Mouse (Mus musculus) kidney, adult 2 months (tissue): ENCODE measurements around the gene Fchsd2.

Experiments
- CTCF ChIP-seq: fragments of 200-500 bp; conservative IDR thresholded peaks from 2 replicates; pipeline ENCODE4 v1.5.1; 2011; ENCODE audit warnings: low read depth, mild to moderate bottlenecking, control low read depth, low read length, moderate library complexity, mixed read lengths; ENCODE audit not compliant: insufficient read depth, insufficient read length
- POLR2A ChIP-seq: fragments of 200-500 bp; IDR thresholded peaks from one replicate; pipeline ENCODE4 v1.6.1; 2011; ENCODE audit warnings: low read depth, low read length, control low read depth

DNA sequence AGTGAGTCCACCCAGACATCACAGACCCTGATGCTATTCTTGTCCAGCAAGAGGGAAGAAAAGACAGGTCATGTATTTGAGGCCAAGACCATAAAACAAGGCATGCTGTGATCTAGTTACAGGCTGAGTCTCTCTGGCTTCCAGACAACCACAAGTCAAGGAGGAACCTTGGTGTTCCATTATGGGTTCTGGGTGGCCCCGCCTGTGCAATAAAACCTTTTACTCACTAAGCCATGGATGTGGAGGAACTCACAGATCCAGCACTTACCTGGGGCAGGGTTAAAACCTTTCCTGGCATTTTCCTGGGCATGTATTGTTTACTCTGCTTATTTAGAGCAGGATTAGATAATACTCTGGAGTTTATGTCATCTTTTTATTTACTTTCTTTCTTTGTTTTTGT lies 191.8 kb downstream of the Fchsd2 start:
- TF ChIP-seq CTCF (no peak), POLR2A (no peak)
